In the genomic region with DNA sequence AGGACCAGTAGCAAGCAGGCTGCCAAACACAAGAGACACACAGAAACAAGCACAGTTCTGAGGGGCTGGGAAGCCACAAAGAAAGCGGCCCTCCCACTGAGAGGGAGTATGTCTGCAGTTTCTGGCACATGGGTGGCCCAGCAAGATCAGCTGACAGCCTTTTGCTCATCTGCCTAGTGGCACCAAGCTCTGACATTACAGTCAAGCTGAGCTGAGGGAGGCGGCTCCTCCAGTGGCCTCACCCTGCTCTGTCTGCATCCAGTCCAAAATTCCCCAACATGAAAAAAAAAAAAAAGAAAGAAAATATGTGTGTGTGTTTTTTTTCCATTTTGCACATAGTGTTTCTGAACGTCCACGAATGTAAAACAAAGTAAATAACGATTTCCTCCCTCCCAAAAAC, we compare ENCODE assay signal across 16 mouse cellular contexts.
A peak's percentile ranks its signal among the peaks of the same experiment; 100 is the strongest.
DNase-seq lines count a peak whose midpoint lies in the region; ATAC-seq lines count a peak whose summit lies in the region.
"Had no signal": no experiment of that assay in that cellular context is flagged by ENCODE, and none has a peak within 500 bp of the region (broad histone marks: within the 10 kb centered on the region; RNA-seq: fewer than 3 reads in every experiment).

No protein-coding gene starts in this region.

- H3K27ac ChIP-seq in hindbrain, embryonic 13.5 days: peak overlapping the region; percentile 9; the same call in 1 of the 2 replicates
- H3K27ac ChIP-seq in hindbrain, embryonic 14.5 days: no peak overlapping the region
- peak overlapping the region; percentile 33 for H3K27ac ChIP-seq in stomach, embryonic 15.5 days
- H3K27ac ChIP-seq in forebrain, embryonic 12.5 days: no peak overlapping the region
- H3K27ac ChIP-seq: liver, embryonic 15.5 days; midbrain, embryonic 15.5 days had no signal

- no peaks in the 10 kb centered on the region for H3K9me3 ChIP-seq in hindbrain, embryonic 13.5 days
- H3K9me3 ChIP-seq in hindbrain, embryonic 14.5 days (ENCODE audit: control insufficient read depth, low read length): no peaks in the 10 kb centered on the region
- no peaks in the 10 kb centered on the region for H3K9me3 ChIP-seq in stomach, embryonic 15.5 days
- no peaks in the 10 kb centered on the region for H3K9me3 ChIP-seq in forebrain, embryonic 12.5 days
- H3K9me3 ChIP-seq: liver, embryonic 15.5 days; midbrain, embryonic 15.5 days had no signal

- WGBS in hindbrain, embryonic 13.5 days: 79% methylated on average over 5 of the region's 5 CpGs
- 78% methylated on average over 5 of the region's 5 CpGs for WGBS in hindbrain, embryonic 14.5 days
- 55% methylated on average over 5 of the region's 5 CpGs for WGBS in stomach, embryonic 15.5 days
- WGBS in forebrain, embryonic 12.5 days: 90% methylated on average over 5 of the region's 5 CpGs

- H3K4me3 ChIP-seq in hindbrain, embryonic 13.5 days: no peak overlapping the region
- no peak overlapping the region for H3K4me3 ChIP-seq in hindbrain, embryonic 14.5 days (replicated peaks; ENCODE audit: low read length)
- no peak overlapping the region for H3K4me3 ChIP-seq in stomach, embryonic 15.5 days (replicated peaks)
- H3K4me3 ChIP-seq in forebrain, embryonic 12.5 days (replicated peaks): no peak overlapping the region
- H3K4me3 ChIP-seq: erythroblast, embryonic 14.5 days; liver, embryonic 15.5 days; midbrain, embryonic 15.5 days had no signal

- no peak overlapping the region for H3K4me2 ChIP-seq in hindbrain, embryonic 13.5 days
- no peak overlapping the region for H3K4me2 ChIP-seq in hindbrain, embryonic 14.5 days (replicated peaks)
- H3K4me2 ChIP-seq in stomach, embryonic 15.5 days: no peak overlapping the region
- no peak overlapping the region for H3K4me2 ChIP-seq in forebrain, embryonic 12.5 days
- H3K4me2 ChIP-seq: liver, embryonic 15.5 days; midbrain, embryonic 15.5 days had no signal

- no peak for DNase-seq in hindbrain, embryonic 14.5 days (ENCODE audit: low spot score)
- DNase-seq in ovary, adult 18-20 months (ENCODE audit: low spot score): peak; percentile 16
- no peak for DNase-seq in ovary, postnatal 10 days (ENCODE audit: low spot score)
- DNase-seq in kidney, postnatal 10 days: peak; percentile 62
- DNase-seq in adrenal gland, postnatal 14 days: no peak
- DNase-seq: adrenal gland, postnatal 36 days; B cell, adult 2 months; heart, postnatal 36 days; right cerebral cortex, adult 18-20 months; thymus, postnatal 36 days had no signal

- no peaks in the 10 kb centered on the region for H3K27me3 ChIP-seq in hindbrain, embryonic 13.5 days
- H3K27me3 ChIP-seq in hindbrain, embryonic 14.5 days (ENCODE audit: control insufficient read depth, insufficient read depth, low read length): no peaks in the 10 kb centered on the region
- H3K27me3 ChIP-seq in stomach, embryonic 15.5 days (replicated peaks): no peaks in the 10 kb centered on the region
- H3K27me3 ChIP-seq in forebrain, embryonic 12.5 days: peaks cover 41% of the 10 kb centered on the region
- H3K27me3 ChIP-seq: liver, embryonic 15.5 days; midbrain, embryonic 15.5 days had no signal

- peaks cover 21% of the 10 kb centered on the region for H3K4me1 ChIP-seq in hindbrain, embryonic 13.5 days (replicated peaks)
- peaks cover 13% of the 10 kb centered on the region; the same call in 1 of the 2 replicates for H3K4me1 ChIP-seq in hindbrain, embryonic 14.5 days (replicated peaks; ENCODE audit: control insufficient read depth, insufficient read depth, low read length)
- peaks cover 5% of the 10 kb centered on the region; the same call in 1 of the 2 replicates for H3K4me1 ChIP-seq in stomach, embryonic 15.5 days
- H3K4me1 ChIP-seq in forebrain, embryonic 12.5 days: peaks cover 18% of the 10 kb centered on the region; the same call in 1 of the 2 replicates
- H3K4me1 ChIP-seq: liver, embryonic 15.5 days had no signal

- no peak overlapping the region for H3K9ac ChIP-seq in hindbrain, embryonic 13.5 days
- no peak overlapping the region for H3K9ac ChIP-seq in hindbrain, embryonic 14.5 days
- H3K9ac ChIP-seq in stomach, embryonic 15.5 days: no peak overlapping the region
- no peak overlapping the region for H3K9ac ChIP-seq in forebrain, embryonic 12.5 days
- H3K9ac ChIP-seq: liver, embryonic 15.5 days; midbrain, embryonic 15.5 days had no signal

- no peak for ATAC-seq in hindbrain, embryonic 13.5 days (ENCODE audit: low FRiP score)
- no peak for ATAC-seq in hindbrain, embryonic 14.5 days (ENCODE audit: low FRiP score)
- no peak for ATAC-seq in stomach, embryonic 15.5 days (ENCODE audit: insufficient read depth, low FRiP score, low read depth)
- no peak for ATAC-seq in forebrain, embryonic 12.5 days (ENCODE audit: low FRiP score)
- ATAC-seq: midbrain, embryonic 15.5 days had no signal

- no peaks in the 10 kb centered on the region for H3K36me3 ChIP-seq in hindbrain, embryonic 13.5 days
- H3K36me3 ChIP-seq in hindbrain, embryonic 14.5 days (replicated peaks; ENCODE audit: control insufficient read depth, insufficient read depth): no peaks in the 10 kb centered on the region
- H3K36me3 ChIP-seq in stomach, embryonic 15.5 days: no peaks in the 10 kb centered on the region
- no peaks in the 10 kb centered on the region for H3K36me3 ChIP-seq in forebrain, embryonic 12.5 days (replicated peaks)
- H3K36me3 ChIP-seq: liver, embryonic 15.5 days; midbrain, embryonic 15.5 days had no signal

Comparison
In these comparisons a context has a peak if more than half of its experiments do, and no peak if none do; other contexts are left out.
1. H3K27ac ChIP-seq: peak in hindbrain, embryonic 13.5 days (single experiment) and stomach, embryonic 15.5 days (single experiment); none in hindbrain, embryonic 14.5 days (single experiment) and forebrain, embryonic 12.5 days (single experiment).
2. DNase-seq: peak in ovary, adult 18-20 months (single experiment) and kidney, postnatal 10 days (single experiment); none in hindbrain, embryonic 14.5 days (single experiment), ovary, postnatal 10 days (single experiment) and adrenal gland, postnatal 14 days (single experiment).